Mouse (Mus musculus) MEL (cell line): ENCODE measurements at regions not wholly inside any gene's neighbourhood (a gene's known extent, or its start where the extent isn't known, plus 50 kb on each side); places are given as distances from the start of the nearest gene placed in this dataset.

Source experiments
- DNase-seq: peaks from one replicate; pipeline ENCODE4 v3.0.0; 2011; ENCODE audit warnings: low read depth, low spot score
- H3K27ac ChIP-seq: 2 replicates; pipeline ENCODE4 v1.5.1; 2012; ENCODE audit warnings: low read depth, mild to moderate bottlenecking, control low read depth, low read length, moderate library complexity; ENCODE audit not compliant: control insufficient read depth
- H3K27me3 ChIP-seq, 2 experiments: fragments of 150-350 bp in 1 of 2; sonication (generic) in 1 of 2; 2 replicates each; pipeline ENCODE4 v1.6.1; 2012; ENCODE audit warnings: low read length in 2 of 2, mild to moderate bottlenecking in 2 of 2, improper control_type of control experiment in 1 of 2, moderate library complexity in 1 of 2; ENCODE audit not compliant: insufficient read depth in 2 of 2, control insufficient read depth in 1 of 2
- H3K36me3 ChIP-seq, 2 experiments: 2 replicates each; pipeline ENCODE4 v1.6.1; 2012 to 2014; ENCODE audit warnings: low read length in 2 of 2, improper control_type of control experiment in 1 of 2, inconsistent platforms in 1 of 2, mild to moderate bottlenecking in 1 of 2; ENCODE audit not compliant: insufficient read depth in 2 of 2, control insufficient read depth in 1 of 2
- H3K4me1 ChIP-seq, 2 experiments: fragments of 150-350 bp in 1 of 2; sonication (generic) in 1 of 2; 2 replicates each; pipeline ENCODE4 v1.6.1; 2012; ENCODE audit warnings: low read length in 2 of 2, improper control_type of control experiment in 1 of 2, mild to moderate bottlenecking in 1 of 2; ENCODE audit not compliant: insufficient read depth in 2 of 2, control insufficient read depth in 1 of 2
- H3K4me3 ChIP-seq, 2 experiments: fragments of 150-350 bp in 1 of 2; sonication (generic) in 1 of 2; 2 replicates each; pipeline ENCODE4 v1.5.1; 2012; ENCODE audit warnings: low read depth in 2 of 2, low read length in 2 of 2, mild to moderate bottlenecking in 2 of 2, moderate library complexity in 2 of 2, control low read depth in 1 of 2, improper control_type of control experiment in 1 of 2; ENCODE audit not compliant: control insufficient read depth in 1 of 2, insufficient read depth in 1 of 2
- H3K79me2 ChIP-seq: 2 replicates; pipeline ENCODE4 v1.6.1; 2012; ENCODE audit warnings: mild to moderate bottlenecking, low read length, moderate library complexity; ENCODE audit not compliant: control insufficient read depth, poor library complexity, insufficient read depth
- H3K9ac ChIP-seq: 2 replicates; pipeline ENCODE4 v1.6.1; 2012; ENCODE audit warnings: low read depth, mild to moderate bottlenecking, control low read depth, low read length, moderate library complexity; ENCODE audit not compliant: control insufficient read depth, poor library complexity, severe bottlenecking
- H3K9me3 ChIP-seq: fragments of 150-350 bp; sonication (generic); replicated peaks from 2 replicates; pipeline ENCODE4 v1.6.1; 2012; ENCODE audit warnings: mild to moderate bottlenecking, low read length, improper control_type of control experiment, moderate library complexity; ENCODE audit not compliant: insufficient read depth
- CHD2 ChIP-seq: IDR thresholded peaks from 2 replicates; pipeline ENCODE4 v1.6.1; 2011; ENCODE audit warnings: low read length, improper control_type of control experiment
- E2F4 ChIP-seq: IDR thresholded peaks from 2 replicates; pipeline ENCODE4 v1.6.1; 2011; ENCODE audit warnings: low read depth, low read length, improper control_type of control experiment, borderline replicate concordance
- ELF1 ChIP-seq: IDR thresholded peaks from 2 replicates; pipeline ENCODE4 v1.6.1; 2014; ENCODE audit warnings: low read depth, mild to moderate bottlenecking, inconsistent platforms, low read length, improper control_type of control experiment, moderate library complexity
- EP300 ChIP-seq, 2 experiments: IDR thresholded peaks; 2 replicates each; pipeline ENCODE4 v1.6.1; 2011; ENCODE audit warnings: improper control_type of control experiment in 2 of 2, low read length in 2 of 2, low read depth in 1 of 2, mild to moderate bottlenecking in 1 of 2
- ETS1 ChIP-seq: IDR thresholded peaks from 2 replicates; pipeline ENCODE4 v1.6.1; 2012; ENCODE audit warnings: low read depth, mild to moderate bottlenecking, inconsistent platforms, low read length, improper control_type of control experiment, moderate library complexity
- GABPA ChIP-seq: IDR thresholded peaks from 2 replicates; pipeline ENCODE4 v1.6.1; 2012; ENCODE audit warnings: low read depth, mild to moderate bottlenecking, inconsistent platforms, low read length, improper control_type of control experiment, moderate library complexity
- JUND ChIP-seq: IDR thresholded peaks from 2 replicates; pipeline ENCODE4 v1.6.1; 2011; ENCODE audit warnings: low read depth, mild to moderate bottlenecking, improper control_type of control experiment, low read length
- KAT2A ChIP-seq: conservative IDR thresholded peaks from 2 replicates; pipeline ENCODE4 v1.6.1; 2012; ENCODE audit warnings: low read depth, low read length, improper control_type of control experiment, inconsistent platforms
- MAFK ChIP-seq: IDR thresholded peaks from 2 replicates; pipeline ENCODE4 v1.6.1; 2011; ENCODE audit warnings: low read depth, mild to moderate bottlenecking, low read length, improper control_type of control experiment, borderline replicate concordance
- MYB ChIP-seq: IDR thresholded peaks from 2 replicates; pipeline ENCODE4 v1.6.1; 2011; ENCODE audit warnings: mild to moderate bottlenecking, low read depth, low read length, improper control_type of control experiment
- NELFE ChIP-seq: IDR thresholded peaks from 2 replicates; pipeline ENCODE4 v1.6.1; 2011; ENCODE audit warnings: low read depth, low read length, improper control_type of control experiment
- NRF1 ChIP-seq: IDR thresholded peaks from 2 replicates; pipeline ENCODE4 v1.6.1; 2014; ENCODE audit warnings: low read depth, mild to moderate bottlenecking, inconsistent platforms, low read length, improper control_type of control experiment, moderate library complexity; ENCODE audit not compliant: poor library complexity, insufficient read depth, severe bottlenecking
- POLR2AphosphoS2 ChIP-seq: IDR thresholded peaks from 2 replicates; pipeline ENCODE4 v1.6.1; 2011; ENCODE audit warnings: low read length, improper control_type of control experiment
- POLR2AphosphoS5 ChIP-seq: IDR thresholded peaks from 2 replicates; pipeline ENCODE4 v1.6.1; 2012; ENCODE audit warnings: low read depth, borderline replicate concordance, mild to moderate bottlenecking, inconsistent platforms, low read length, moderate library complexity, mixed read lengths
- RAD21 ChIP-seq: IDR thresholded peaks from 2 replicates; pipeline ENCODE4 v1.6.1; 2011; ENCODE audit warnings: mild to moderate bottlenecking, low read depth, low read length, improper control_type of control experiment
- RCOR1 ChIP-seq: IDR thresholded peaks from 2 replicates; pipeline ENCODE4 v1.6.1; 2012; ENCODE audit warnings: low read depth, mild to moderate bottlenecking, inconsistent platforms, low read length, improper control_type of control experiment
- SMC3 ChIP-seq: IDR thresholded peaks from 2 replicates; pipeline ENCODE4 v1.6.1; 2011; ENCODE audit warnings: low read depth, low read length, improper control_type of control experiment
- TBP ChIP-seq: IDR thresholded peaks from 2 replicates; pipeline ENCODE4 v1.8.0; 2011; ENCODE audit warnings: low read depth, low read length, improper control_type of control experiment
- UBTF ChIP-seq: IDR thresholded peaks from 2 replicates; pipeline ENCODE4 v1.6.1; 2012; ENCODE audit warnings: low read depth, mild to moderate bottlenecking, inconsistent platforms, low read length, improper control_type of control experiment, moderate library complexity, borderline replicate concordance; ENCODE audit not compliant: insufficient read depth
- ZC3H11A ChIP-seq: IDR thresholded peaks from 2 replicates; pipeline ENCODE4 v1.6.1; 2012; ENCODE audit warnings: low read depth, mild to moderate bottlenecking, inconsistent platforms, low read length, improper control_type of control experiment
- ZNF384 ChIP-seq: IDR thresholded peaks from 2 replicates; pipeline ENCODE4 v1.6.1; 2012; ENCODE audit warnings: low read depth, mild to moderate bottlenecking, inconsistent platforms, low read length, improper control_type of control experiment

DNA sequence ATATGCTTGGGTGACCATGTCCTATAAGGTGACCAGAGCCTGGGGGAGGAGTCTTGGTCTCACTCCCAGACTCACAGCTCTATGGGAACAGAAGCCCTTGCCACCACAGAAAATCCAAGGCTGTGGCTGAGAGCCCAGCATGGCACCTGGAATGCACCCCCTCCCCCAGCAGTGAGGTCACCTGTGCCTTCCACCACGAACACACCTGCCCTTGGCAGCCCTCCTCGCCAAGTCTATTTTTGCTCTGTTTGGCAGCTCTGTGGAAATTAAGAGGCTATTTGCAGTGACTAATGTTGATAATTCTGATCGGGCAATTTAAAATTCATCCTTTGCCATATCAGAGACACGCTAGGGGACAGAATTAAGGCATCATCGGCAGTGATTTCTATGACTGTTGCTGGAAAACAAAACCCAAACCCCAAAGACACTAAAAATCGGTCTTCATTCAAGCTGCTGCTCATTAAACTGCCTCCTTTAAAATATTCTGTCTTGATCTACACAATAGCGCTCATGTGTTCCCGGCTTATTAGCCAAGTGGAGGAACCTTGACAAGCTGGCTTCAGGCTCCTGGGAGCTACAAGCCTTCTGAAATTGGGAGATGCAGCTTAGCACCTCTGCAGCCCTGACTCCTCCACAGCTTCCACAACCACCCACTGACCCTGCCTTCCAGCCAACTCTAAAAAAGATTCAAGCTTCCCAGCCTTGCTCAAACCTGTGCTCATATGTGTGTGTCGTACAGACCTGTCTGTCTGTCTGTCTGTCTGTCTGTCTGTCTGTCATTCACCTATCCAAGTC lies 89.0 kb downstream of the 1810013L24Rik start:
- no peaks in the 10 kb centered on the region for H3K9me3 ChIP-seq
- no peak for DNase-seq
- H3K36me3 ChIP-seq: no peaks in the 10 kb centered on the region
- TF ChIP-seq UBTF (no peak), POLR2AphosphoS5 (no peak), RAD21 (no peak)
- no peak overlapping the region for H3K4me3 ChIP-seq
- no peaks in the 10 kb centered on the region for H3K27me3 ChIP-seq
- H3K9ac ChIP-seq: no peak overlapping the region
- no peak overlapping the region for H3K27ac ChIP-seq
- no peaks in the 10 kb centered on the region for H3K79me2 ChIP-seq
- no peaks in the 10 kb centered on the region for H3K4me1 ChIP-seq

DNA sequence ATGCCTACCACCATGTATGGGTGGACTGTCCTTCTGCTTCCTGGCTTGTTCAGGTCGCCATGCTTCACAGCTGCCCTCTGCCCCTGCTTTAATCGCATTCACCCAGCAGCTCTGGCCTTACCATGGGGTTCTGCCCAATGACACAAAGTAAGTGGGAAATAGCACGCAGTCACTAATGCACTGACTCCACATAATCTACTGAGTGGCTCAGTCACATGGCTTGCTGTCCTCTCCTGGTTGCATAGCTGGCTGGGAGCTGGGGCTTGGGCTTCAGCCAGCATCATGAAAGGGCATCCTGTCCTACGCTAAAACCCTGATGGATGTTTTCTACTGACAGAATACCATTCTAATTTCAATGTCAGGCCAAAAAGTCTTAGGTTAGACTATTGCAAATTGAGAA lies 94.8 kb downstream of the 1810013L24Rik start:
- no peaks in the 10 kb centered on the region for H3K27me3 ChIP-seq
- H3K4me3 ChIP-seq: no peak overlapping the region
- no peak overlapping the region for H3K9ac ChIP-seq
- no peak overlapping the region for H3K27ac ChIP-seq
- DNase-seq: no peak
- no peaks in the 10 kb centered on the region for H3K4me1 ChIP-seq
- no peaks in the 10 kb centered on the region for H3K79me2 ChIP-seq
- no peaks in the 10 kb centered on the region for H3K36me3 ChIP-seq
- no peaks in the 10 kb centered on the region for H3K9me3 ChIP-seq
- TF ChIP-seq GABPA (no peak), UBTF (no peak), KAT2A (no peak), NRF1 (no peak)
- TF ChIP-seq, all 39 proteins: peak for 0

DNA sequence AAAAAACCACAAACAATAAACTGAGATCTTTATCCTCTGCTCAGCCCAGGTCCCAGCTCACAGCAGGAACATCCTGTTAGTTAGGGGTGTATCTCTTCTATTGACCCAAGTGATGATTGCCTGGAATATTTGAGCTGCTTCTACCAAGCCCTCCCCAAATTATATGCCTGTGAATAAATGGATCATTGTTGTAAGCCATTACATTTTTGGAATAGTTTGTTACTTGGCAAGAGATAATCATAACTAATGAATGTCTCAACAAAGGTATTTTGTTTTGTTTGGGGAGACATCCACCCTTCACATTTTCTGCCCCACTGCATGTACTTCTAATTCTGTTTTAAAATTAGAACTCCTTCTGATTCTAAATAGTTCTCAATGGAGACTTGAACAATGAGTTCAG lies 102.1 kb downstream of the 1810013L24Rik start:
- no peaks in the 10 kb centered on the region for H3K9me3 ChIP-seq
- no peaks in the 10 kb centered on the region for H3K36me3 ChIP-seq
- no peak for DNase-seq
- no peaks in the 10 kb centered on the region for H3K27me3 ChIP-seq
- H3K4me1 ChIP-seq: no peaks in the 10 kb centered on the region
- TF ChIP-seq SMC3: no peak
- no peak for TF ChIP-seq MAFK
- no peak for TF ChIP-seq GABPA
- no peak for TF ChIP-seq JUND
- TF ChIP-seq ZNF384: no peak
- no peak for TF ChIP-seq RCOR1
- TF ChIP-seq POLR2AphosphoS2: no peak
- TF ChIP-seq TBP: no peak
- TF ChIP-seq KAT2A: no peak
- TF ChIP-seq CHD2: no peak
- TF ChIP-seq ZC3H11A: no peak
- TF ChIP-seq E2F4: no peak
- TF ChIP-seq EP300 (IDR thresholded peaks at IDR 0.05; ENCODE audit: low read depth in 1 of 2, low read length in 2 of 2): no peak
- TF ChIP-seq NELFE: no peak
- no peak for TF ChIP-seq RAD21
- no peak for TF ChIP-seq MYB
- no peak for TF ChIP-seq NRF1
- no peak for TF ChIP-seq ETS1
- TF ChIP-seq ELF1: no peak
- H3K4me3 ChIP-seq: no peak overlapping the region
- no peaks in the 10 kb centered on the region for H3K79me2 ChIP-seq
- no peak overlapping the region for H3K27ac ChIP-seq
- H3K9ac ChIP-seq: no peak overlapping the region
